Mouse (Mus musculus): ENCODE measurements at regions not wholly inside any gene's neighbourhood (a gene's known extent, or its start where the extent isn't known, plus 50 kb on each side); places are given as distances from the start of the nearest gene placed in this dataset.

DNA sequence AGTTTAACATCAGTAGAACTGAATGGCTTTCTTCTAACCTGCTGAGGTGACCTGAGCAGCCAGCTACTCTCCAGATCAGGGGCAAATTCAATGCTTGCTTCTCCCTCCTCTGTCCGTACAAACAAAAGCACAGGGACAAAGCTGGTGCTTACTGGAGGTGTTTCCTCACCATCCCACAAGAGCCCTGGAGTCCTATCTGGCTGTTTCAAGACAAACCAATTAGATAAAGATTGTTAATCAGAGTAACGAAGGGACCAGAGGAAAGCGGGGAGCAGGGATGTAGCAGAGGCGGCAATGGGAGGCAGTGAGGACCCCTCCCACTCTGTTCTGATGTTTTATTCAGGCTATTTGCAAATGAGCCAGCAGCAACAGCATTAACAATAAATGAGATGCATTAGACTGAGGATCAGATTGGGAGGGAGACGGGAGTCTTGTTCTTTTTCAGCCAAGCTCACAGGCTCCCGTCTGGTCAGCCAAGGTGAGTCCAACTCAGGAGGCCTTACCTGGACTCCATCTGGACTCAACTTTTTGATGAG, 418.0 kb upstream of the Gm6657 start:
- TF ChIP-seq HCFC1 (IDR thresholded peaks at IDR 0.05; ENCODE audit: borderline replicate concordance, insufficient read depth, low read length) (no peak), ZC3H11A (IDR thresholded peaks at IDR 0.05; ENCODE audit: borderline replicate concordance, low read depth, low read length) (no peak), MAFK (IDR thresholded peaks at IDR 0.05; ENCODE audit: insufficient read depth, low read depth, low read length) (no peak), CHD2 (IDR thresholded peaks at IDR 0.05; ENCODE audit: low read depth, low read length) (no peak)
